Mouse (Mus musculus) liver, embryonic 14.5 days (tissue): Measurements from ENCODE around the gene Ppm1a.

Experiments
- CTCF ChIP-seq: IDR thresholded peaks from 2 replicates; pipeline ENCODE4 v1.5.1; 2016; ENCODE audit warnings: antibody characterized with exemption, low read depth, control low read depth
- EP300 ChIP-seq: IDR thresholded peaks from 2 replicates; pipeline ENCODE4 v1.6.1; 2016; ENCODE audit warnings: antibody characterized with exemption, low read depth

- TF ChIP-seq CTCF, result peak; percentile 78
- no peak for TF ChIP-seq EP300
Measured at GRCm38 (mm10) chr12:72834773-72835517, 77.7 kb downstream of the Ppm1a start.
